Mouse (Mus musculus): ENCODE data around the gene Slc4a8. TPM values are rescaled to one million over a fixed set of nuclear protein-coding genes. Genes with fewer than 3 reads are reported as not detected.
"Not testable (repeated sequence)": the region's sequence is repeated elsewhere in the genome, so short reads cannot be mapped to it uniquely, and the experiment has no call there.

Slc4a8 gene
- total RNA-seq, 2 experiments from 2014 or later = 84.1 to 84.7 TPM

DNA sequence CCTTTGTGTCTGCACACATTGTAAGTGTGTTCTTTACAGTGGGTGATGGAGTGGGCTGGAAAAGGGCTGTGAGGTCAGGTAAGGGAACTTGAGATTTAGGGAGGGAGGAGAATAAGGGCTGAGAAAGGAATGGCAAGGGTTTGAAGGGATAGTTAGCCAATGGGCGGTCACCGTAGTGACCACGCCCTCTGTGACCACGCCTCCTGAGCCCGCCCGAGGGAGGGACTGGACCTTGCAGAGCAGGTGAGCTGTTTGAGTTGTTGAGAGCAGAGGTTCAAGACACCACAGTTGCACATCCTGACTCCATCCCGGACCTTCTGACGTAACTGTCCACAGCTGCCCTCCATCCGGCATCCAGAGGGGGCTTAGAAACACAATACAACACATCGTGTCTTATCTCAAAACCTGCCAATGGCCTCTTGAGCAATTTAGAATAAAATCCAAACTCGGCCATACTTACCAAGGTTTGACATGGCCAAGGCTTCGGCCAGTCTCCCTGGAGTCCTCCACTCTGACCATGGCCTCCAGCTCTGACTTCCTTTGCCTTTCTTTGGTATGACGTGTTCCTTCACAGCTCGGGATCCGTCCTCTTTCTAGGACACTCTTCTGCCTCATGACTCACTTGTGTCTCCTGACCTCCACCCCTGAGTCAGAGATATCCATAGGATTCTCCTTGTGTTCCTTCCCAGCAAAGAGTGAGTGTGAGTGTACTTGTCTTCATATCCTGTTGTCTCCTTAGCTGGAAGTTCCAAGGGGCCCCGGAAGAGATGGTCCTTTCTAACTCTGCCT, 2.8 kb downstream of the Slc4a8 start:
- intact Hi-C loops (cut with DNase I) = no loop called here
- peak in 1 of 2 experiments; percentile 33 for DNase-seq (ENCODE audit: extremely low spot score in 1 of 2, low spot score in 2 of 2)

DNA sequence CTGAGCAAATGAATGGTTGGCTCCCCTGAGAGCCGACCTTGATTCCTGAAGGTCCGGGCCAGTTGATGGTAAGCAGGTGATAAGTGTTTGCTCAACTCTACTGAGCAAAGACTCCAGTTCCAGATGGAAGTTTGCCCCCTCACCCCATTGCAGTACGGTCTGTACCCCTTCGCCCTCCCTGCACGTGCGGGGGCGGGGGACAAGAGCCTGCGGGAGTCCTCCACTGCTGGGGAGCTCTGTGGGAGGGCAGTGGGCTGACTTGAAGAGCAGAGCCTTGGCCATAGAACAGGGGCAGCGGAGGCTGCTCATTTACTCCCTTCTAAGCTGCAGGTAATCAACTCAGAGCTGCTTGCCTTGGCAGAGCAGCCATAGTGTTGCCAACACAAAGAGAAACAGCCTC, 5.3 kb downstream of the Slc4a8 start:
- no peak for DNase-seq (ENCODE audit: extremely low spot score in 1 of 2, low spot score in 2 of 2)
- intact Hi-C loops (cut with DNase I) = no loop called here

DNA sequence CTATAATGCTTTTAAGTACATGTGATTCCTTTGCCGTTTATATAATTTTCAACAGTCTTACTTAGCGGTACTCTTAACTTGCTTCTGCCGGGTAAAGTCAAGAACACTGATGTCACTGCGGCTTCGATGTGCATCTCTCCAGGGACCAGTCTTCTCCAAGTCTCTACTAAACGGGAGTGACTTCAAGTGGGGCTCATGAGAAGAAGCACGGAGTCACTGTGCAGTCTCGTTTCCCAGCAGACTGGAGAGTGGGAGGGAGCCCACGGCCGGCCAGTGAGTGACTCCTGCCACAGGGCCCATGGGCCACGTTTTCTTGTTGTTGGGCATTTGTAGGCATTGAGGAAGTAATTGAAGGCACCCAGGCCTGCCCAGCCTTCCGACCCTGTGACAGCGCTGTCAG, 6.3 kb downstream of the Slc4a8 start:
- intact Hi-C loops (cut with DNase I) = no loop called here
- no peak for DNase-seq (ENCODE audit: extremely low spot score in 1 of 2, low spot score in 2 of 2)

DNA sequence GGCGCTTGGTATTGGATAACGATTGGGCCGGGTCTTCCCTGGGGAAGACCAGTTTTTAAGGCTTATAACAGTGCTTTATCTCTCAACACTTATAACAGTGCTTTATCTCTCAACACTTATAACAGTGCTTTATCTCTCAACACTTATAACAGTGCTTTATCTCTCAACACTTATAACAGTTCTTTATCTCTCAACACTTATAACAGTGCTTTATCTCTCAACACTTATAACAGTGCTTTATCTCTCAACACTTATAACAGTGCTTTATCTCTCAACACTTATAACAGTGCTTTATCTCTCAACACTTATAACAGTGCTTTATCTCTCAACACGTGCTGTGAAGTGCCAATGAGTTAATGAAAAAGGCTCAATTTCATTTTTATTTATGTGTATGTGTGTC, 7.5 kb downstream of the Slc4a8 start:
- DNase-seq (ENCODE audit: extremely low spot score in 1 of 2, low spot score in 2 of 2); intact Hi-C loops (cut with DNase I): not testable (repeated sequence)

DNA sequence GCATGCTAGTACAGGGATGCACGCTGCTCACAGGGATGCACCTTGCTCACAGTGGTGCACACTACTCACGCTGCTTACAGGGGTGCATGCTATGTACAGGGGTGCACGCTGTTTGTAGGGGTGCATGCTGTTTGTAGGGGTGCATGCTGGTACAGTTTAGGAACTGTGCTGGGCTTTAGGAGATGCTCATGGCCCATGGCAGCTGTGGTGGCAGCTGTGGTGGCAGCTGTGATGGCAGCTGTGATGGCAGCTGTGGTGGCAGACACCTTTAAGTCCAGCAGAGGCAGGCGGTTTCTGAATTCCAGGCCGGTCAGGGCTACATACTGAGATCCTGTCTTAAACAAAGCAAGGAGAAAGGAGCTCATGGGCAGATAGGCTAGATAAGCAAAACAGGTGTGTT, 8.8 kb downstream of the Slc4a8 start:
- DNase-seq (ENCODE audit: extremely low spot score in 1 of 2, low spot score in 2 of 2) = no peak
- intact Hi-C loops (cut with DNase I) = no loop called here

DNA sequence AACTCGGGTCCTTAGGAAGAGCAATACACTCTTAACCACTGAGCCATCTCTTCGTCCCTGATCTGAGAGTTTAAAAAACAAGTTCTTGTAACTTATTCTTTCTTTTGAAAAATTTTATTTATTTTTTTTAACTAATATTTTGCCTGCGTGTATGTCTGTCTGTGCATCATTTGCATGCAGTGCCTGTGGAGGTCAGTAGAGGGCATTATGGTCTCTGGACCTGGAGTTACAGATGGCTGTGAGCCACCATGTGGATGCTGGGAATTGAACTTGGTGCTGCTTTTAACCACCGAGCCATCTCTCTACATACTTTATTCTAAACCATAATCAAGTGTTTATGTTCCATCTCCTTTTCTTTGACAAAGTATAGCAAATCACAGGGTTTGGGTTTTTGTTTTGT, 11.1 kb downstream of the Slc4a8 start:
- intact Hi-C loops (cut with DNase I) = no loop called here
- DNase-seq (ENCODE audit: extremely low spot score in 1 of 2, low spot score in 2 of 2) = no peak

DNA sequence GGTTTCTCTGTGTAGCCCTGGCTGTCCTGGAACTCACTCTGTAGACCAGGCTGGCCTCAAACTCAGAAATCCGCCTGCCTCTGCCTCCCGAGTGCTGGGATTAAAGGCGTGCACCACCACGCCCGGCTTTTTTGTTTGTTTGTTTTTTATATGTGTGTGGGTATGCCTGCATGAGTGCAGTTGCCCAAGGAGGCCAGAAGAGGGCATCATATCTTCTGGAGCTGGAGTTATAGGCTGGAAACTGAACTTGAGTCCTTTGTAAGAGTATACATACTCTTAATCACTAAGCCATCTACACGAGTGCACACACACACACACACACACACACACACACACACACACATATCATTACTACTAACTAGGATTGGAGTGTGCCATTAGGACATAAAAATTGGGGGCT, 12.3 kb downstream of the Slc4a8 start:
- DNase-seq (ENCODE audit: extremely low spot score in 1 of 2, low spot score in 2 of 2); intact Hi-C loops (cut with DNase I): not testable (repeated sequence)

DNA sequence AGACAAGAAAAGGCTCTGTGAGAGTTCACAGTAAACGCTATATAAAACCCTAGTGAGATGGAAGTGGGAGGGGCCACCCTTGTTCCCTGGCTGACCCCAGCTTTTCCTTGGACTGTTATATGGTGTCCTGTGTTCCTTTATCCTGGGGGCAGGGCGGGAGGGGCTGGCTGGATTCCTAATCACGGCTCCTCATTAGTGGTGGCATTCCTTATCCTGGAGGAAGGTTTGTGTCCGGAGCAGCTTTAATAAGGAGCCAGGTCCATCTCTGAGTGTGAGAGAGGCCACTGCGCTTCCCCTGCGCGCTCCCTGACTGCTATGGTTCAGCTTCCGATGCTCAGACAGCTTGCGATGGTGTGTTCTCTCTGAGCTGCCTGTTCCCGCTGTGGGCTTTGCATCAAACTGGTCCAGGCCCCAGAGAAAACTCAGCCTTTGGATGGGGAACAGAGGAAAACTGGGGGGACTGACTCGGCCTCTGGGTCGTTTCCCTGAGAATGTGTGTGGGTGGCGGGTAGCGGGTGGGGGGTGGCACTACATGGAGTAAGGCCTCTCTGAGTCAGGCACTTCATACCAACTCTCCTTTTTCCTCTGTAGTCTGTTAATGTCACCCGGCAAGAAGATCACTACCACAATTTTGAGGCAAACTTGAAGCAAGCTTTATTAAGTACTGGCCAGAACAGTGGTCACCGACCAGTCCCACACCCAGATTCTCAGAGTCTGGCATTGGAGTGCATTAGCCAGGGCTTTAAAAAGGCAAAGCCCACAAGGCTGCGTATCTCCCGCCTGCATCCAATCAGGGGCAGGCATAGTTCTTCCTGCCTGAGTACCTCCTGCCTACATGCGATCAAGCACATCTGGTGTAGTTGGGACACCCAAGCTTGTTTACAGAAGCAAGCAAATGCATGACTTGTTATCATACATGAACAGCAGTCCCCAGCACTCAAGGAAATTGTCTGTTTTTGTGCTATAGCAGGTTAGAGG, 13.9 kb downstream of the Slc4a8 start:
- intact Hi-C loops (cut with DNase I) = no loop called here
- DNase-seq (ENCODE audit: extremely low spot score in 1 of 2, low spot score in 2 of 2) = no peak

DNA sequence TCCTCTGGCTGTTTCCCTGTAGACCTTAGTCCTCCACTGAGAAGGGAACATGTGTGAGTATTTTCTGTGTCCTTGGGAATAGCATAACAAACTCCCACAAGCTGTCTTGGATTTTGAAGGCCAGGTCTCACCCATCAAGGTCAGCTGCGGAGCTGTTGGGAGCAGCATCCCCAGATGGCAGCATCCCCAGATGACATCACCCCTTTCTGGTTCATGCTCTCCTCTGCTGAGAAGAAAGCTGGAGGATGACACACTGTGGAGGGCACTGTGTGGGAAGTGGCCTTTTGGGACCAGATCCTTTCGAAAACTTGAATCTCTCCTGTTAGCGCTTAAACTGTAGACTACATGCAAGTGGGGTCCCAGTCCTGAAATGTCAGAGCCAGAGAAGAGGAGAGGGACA, 14.9 kb downstream of the Slc4a8 start:
- intact Hi-C loops (cut with DNase I) = no loop called here
- DNase-seq (ENCODE audit: extremely low spot score in 1 of 2, low spot score in 2 of 2) = no peak

DNA sequence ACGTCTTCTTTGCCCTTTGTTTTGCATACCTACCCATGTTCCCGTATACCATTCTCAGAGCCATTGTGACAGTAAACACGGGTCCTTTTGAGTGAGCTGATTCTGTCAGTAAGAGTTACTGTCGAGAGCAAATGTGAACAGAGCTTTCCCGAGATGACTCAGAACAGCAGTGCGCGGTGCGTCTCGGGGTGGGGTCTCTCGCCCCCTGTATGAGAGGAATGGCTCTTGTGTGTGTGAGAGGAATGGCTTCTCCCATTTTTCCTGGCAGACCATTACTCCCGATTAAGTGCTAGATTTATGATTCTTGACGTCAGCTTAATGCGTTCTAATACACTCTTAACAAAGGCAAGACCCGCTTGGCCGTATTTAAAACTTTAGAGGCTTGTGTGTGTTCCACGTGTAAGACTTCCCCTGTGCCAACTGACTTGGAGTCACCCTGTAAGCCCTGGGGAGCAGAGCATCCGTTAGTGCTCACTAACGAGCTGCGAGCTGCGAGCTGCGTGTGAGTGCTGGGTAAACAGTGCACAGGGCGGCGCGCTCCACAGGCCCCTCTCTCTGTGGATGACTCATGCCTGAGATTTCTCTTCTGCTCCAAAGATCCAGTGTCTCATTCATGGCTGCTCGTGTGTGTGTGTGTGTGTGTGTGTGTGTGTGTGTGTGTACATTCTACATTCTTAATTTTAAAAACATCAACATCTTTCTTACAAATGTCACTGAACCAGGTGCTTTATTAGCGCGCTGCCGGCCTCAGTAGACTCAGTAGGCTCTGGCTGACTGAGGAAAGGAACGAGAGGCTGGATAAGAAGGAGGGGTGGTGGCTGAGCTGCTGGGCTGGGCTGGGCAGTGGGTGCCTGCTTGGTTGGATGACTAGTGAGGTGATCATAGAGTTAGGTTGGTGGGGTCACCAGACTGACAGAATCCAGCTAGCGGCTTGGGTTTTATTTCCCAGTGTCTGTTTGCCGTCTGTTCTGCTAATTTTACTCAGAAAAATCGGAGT, 15.8 kb downstream of the Slc4a8 start:
- peak in 1 of 2 experiments; percentile 41 for DNase-seq (ENCODE audit: extremely low spot score in 1 of 2, low spot score in 2 of 2)
- intact Hi-C loops (cut with DNase I) = no loop called here

DNA sequence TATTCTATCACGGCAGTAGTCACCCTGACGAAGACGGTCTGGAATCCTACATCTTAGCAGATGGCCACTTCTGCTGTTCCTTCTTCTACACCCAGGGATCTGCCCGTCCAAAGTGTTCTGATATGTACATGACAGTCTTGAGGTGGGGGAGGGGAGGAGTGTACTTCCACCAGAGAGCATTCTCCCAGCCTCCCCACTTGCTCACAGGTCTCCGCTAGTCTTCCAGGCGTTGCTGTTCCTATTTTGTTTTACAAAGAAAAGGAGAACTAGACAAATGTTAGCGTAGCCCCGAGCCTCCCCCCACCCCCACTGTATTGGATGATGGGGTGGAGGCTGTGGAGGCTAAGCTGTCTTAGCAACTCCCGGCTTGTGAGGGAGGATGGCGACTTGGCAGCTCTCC, 18.3 kb downstream of the Slc4a8 start:
- intact Hi-C loops (cut with DNase I) = no loop called here
- peak in 1 of 2 experiments; percentile 45 for DNase-seq (ENCODE audit: extremely low spot score in 1 of 2, low spot score in 2 of 2)

DNA sequence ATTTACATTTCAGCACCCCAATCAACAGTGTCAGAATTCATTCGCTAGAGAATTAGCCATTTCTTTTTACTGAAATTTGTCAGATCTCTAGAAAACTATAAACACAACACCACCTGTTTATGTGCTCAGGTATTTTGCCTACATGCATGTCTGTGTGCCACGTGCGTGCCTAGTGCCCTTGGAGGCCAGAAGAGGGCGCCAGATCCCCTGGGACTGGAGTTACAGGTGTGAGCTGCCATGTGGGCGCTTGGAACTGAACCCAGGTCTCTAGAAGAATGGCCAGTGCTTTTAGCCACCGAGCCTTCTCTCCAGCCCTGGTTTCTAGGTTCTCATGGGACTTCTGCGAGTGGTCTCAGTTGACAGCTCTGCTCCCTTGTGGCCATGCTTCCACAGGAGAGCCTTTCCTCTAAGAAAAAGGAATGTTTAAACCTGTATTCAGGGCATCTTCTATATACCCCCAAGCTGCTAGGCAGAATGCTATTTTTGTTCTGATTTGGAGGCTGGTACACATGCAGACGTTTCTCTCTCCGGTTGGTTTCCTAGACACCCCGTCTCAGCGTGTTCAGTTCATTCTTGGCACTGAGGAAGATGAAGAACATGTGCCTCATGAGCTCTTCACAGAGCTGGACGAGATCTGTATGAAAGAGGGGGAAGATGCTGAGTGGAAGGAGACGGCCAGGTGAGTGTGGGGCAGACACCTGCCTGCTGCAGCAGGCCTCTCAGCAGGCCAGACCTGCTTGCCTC, 21.9 kb downstream of the Slc4a8 start:
- DNase-seq (ENCODE audit: extremely low spot score in 1 of 2, low spot score in 2 of 2) = peak in 1 of 2 experiments; percentile 54
- intact Hi-C loops (cut with DNase I) = no loop called here

DNA sequence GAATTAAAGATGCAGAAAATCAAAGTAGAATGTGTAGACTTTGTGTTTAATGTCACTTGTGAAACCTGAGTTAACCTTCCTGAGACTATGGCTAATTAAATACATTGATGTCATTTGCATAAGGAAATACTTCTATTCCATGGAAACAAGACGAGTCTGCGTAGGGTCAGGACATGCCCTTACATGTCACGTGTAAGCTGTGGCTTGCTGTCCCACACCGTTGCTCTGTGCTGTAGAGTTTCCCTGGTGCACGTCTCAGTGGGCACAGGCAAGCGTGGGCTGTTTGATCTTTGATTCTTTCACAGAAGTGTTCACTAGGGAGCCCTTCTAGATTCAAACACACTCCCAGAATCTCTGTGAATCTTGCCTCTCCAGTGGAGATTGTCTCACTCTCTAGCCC, 28.7 kb downstream of the Slc4a8 start:
- DNase-seq (ENCODE audit: extremely low spot score in 1 of 2, low spot score in 2 of 2) = no peak
- intact Hi-C loops (cut with DNase I) = no loop called here

DNA sequence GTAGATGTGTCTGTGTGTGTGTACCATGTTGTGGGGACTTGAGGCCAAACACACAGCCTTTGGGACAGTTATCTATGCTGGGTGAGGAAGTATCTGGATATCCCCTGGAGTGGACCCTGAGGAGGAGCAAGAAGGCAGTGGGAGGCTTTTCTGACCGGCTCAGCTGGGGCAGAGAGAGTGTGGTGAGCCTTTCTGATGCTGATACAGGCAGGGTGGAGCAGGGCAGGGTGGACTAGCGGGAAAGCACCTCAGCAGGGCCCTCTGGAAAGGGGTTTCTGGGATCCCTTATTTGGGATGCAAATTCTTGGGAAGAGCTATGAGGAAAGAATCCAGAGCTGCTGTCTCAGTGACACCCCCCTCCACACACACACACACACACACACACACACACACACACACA, 30.8 kb downstream of the Slc4a8 start:
- no peak for DNase-seq (ENCODE audit: extremely low spot score in 1 of 2, low spot score in 2 of 2)
- intact Hi-C loops (cut with DNase I) = no loop called here

DNA sequence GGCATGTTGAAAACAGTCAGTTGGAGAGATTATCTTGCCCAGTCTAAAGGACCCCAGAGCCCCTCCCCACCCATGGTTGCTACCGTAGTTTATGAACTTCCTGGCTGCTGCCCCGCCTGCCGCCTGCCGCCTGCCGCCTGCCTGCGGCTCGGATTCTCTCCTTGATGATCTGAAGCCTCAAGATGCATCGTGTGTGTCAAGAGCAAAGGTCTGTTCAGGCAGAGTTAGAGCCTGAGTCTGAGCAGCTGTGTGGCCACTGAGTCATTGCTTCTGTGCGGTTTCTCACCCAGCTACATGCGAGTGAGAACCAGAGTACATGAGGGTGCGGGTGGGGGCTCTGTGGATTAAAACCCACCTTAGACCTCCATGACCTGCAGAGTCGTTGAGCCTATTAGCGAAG, 39.4 kb downstream of the Slc4a8 start:
- intact Hi-C loops (cut with DNase I) = no loop called here
- no peak for DNase-seq (ENCODE audit: extremely low spot score in 1 of 2, low spot score in 2 of 2)

DNA sequence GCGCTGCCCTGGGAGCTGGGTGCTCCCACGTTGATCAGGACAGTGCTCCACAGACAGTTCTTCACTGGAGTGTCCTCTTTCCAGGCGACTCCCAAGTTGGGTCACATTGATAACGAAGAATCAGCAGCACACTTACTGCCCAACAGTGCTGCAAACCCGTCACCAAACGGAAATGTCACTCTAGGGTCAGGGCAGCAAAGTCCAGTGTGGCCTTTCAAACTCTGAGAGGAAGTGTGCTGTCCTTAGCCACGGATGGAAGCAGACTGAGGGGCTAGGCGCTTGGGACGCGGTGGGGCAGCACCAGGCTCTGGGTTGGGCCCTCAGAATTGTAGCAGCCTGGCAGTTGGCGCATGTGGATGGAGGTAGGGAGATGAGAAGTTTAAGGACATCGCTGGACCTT, 46.5 kb downstream of the Slc4a8 start:
- intact Hi-C loops (cut with DNase I) = no loop called here
- DNase-seq (ENCODE audit: extremely low spot score in 1 of 2, low spot score in 2 of 2) = no peak

DNA sequence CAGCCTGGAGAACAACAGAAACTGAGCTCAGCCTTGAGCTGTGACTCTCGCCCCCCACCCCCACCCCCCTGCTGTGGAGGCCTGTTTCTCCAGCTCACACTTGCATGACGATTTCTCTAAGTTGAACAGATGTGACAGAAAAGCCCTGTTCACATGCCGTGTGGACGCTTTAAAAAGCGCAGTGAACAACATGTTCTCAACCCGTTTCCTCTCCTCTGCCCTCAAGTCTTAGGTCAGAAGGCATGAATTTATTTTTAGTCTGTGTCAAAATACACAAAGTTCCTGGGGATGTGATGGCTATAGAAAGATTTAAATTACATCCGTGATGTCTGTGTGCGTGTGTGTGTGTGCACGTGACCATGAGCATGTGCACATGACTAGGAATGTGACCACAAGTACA, 46.9 kb downstream of the Slc4a8 start:
- intact Hi-C loops (cut with DNase I) = no loop called here

DNA sequence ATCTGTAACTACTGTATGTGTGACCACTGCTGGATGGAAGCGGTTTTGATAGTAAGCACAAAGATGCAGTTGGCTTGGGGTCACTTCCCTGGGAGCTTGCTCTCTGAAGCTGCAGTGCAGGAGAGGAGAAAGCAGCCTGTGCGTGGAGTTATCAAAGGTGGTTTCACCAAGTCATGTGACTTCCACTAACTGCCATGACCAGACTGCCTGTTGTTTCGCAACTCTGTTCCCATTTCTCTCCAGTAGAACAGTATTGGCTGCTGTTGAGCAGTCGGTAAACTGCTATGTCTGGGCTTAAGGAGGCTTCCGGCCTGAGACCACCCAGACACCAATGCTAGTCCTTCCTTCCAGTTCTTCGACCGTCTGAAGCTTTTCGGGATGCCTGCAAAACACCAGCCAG, 48.7 kb downstream of the Slc4a8 start:
- intact Hi-C loops (cut with DNase I) = no loop called here

More for the DNA sequence above, 46.9 kb downstream of the Slc4a8 start:
- no peak for DNase-seq (ENCODE audit: extremely low spot score in 1 of 2, low spot score in 2 of 2)

More for the DNA sequence above, 48.7 kb downstream of the Slc4a8 start:
- no peak for DNase-seq (ENCODE audit: extremely low spot score in 1 of 2, low spot score in 2 of 2)

All from left cerebral cortex, postnatal 10 days (tissue).